Mouse (Mus musculus) spleen, embryonic (tissue): Measurements from ENCODE around the gene Samhd1.

ENCODE experiments used
- CTCF ChIA-PET: fragments of 350-600 bp; sonication (Branson Sonifier 250); formaldehyde crosslinking; loops from one replicate; lab custom pipeline; 2022; lab: Charles Lee

The Samhd1 gene

GRCm38 (mm10) chr2:157074772-157075171 lies 60.3 kb downstream of the Samhd1 start:
- CTCF ChIA-PET: no interaction called here

- CTCF ChIA-PET: no interaction called here
These were observed 60.8 kb downstream of the Samhd1 start for GRCm38 (mm10) chr2:157074186-157074724.

DNA sequence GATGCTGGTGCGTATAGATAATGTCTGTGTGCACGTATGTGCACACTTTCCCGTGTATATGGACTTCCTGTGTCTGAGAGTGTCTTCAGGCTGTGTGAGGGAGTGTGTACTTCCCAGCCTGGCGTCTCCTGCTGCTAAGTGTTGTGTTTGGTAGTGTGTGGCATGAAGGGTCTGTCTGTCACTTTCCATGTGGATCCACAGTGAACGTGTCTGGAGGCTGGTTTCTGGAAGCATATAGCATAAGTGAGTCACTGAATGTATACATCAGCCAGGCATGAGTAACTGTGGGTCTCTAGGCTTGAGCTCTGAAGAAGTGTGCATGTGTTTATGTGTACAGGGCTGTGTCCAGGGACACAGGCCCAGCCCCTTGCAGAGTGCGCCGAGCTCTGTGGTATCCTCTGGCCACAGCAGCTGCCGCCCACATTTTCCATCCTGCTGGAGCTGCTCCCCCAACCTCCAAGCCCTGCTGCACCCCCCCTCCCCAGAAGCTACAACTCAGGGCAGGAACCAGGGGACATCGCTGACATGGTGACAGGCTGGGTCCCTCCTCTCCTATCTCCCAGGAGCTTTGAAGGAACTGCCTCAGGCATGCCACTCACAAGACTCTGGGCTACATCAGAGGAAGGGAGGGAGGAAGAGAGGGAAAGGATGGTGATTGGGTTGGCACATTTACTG lies 61.5 kb downstream of the Samhd1 start:
- CTCF ChIA-PET: no interaction called here

DNA sequence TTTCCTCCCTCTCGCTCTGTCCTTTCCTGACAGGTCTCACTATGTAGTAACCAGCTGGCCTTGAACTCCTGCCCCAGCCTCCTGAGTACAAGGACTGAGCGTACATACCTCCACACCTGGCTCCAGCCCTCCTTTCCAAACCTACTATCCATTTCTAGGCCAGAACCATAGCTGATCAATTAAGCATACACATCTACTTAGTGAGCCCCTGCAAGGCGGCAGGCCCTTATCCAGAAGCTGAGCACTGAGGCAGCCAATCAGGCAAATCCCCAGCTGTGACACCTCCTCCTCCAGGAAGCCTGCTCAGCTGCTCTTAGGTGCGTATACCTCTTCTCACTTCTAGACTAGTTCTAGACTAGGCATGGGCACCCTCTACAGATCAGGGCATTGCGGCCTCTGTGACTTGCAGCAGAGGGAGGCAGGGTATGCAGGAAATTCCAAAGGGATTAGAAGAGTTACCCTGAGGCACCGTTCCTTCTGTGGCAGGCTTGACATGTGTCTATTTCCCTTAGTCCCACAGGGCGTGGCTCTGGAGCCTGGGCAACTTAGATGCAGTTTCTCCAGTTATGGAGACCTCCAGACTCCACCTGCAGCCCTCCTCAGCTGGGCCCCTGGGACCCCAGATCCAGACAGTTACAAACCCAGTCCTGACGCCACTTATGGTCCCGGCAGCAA lies 62.6 kb downstream of the Samhd1 start:
- CTCF ChIA-PET: no interaction called here

DNA sequence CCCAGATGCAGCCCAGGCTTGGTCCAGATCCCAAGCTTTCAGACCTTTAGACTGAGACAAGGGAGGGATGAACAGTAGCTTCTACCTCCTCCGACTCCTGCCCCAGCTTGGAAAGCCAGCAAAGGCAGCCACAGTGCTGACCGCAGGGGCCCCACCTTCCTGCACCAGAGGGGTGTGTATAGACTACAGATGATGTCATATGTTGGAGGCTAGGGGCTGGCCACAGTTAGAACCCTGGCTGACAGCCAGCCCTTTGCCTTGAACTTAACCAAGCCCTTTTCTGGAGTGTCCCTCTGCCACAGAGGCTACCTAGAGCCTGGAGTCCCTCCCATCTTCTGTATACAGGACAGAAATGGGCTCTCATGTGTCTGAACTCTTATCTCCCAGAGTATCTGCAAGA lies 63.5 kb downstream of the Samhd1 start:
- CTCF ChIA-PET: interaction anchor here (0.6 kb wide), 1 partner anchor 496 kb away, joined by 8 read pairs; no protein-coding TSS in a partner anchor

DNA sequence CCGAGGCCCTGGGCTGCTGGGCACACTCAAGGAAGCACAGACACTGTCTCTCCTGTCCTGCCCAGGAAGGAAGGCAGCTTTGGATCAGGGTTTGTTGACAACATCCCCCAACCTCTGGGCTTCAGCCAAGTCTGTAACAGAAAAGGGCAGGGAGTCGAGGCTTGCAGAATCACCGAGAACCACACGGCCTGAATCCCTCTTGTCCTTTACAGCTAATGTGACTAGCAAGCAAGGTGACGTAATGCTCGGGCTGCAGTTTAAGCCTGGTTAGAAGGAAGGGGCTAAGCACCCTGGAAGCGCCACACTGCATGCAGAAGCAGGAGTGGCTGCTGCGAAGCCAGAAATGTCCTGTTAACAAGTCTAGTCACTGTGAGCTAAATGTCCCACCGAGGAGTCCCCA lies 64.7 kb downstream of the Samhd1 start:
- CTCF ChIA-PET: no interaction called here

DNA sequence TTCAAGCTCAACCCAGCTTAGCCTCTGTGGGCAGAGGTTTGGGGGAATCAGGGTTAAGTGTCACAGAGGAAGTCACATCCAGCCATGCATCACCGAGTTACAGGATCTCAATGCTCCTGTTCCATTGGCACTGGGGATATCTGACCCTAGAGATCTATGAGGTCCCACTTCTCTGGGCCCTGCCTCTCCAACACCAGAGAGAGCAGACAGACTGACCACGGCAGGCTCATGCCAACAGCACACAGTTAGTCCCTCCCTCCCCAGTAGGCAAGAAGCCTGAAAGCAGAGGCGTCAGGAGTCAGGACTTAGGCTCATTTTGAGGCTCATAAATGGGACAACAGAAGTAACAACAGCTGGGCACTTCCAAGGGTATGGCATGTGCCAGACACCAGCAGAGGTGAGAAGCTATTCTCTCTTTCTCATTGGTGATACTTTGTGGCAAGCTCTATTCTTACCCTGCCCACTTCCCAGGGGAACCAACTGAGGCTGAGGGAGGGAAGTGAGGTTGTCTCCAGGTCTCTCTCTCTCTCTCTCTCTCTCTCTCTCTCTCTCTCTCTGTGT lies 65.2 kb downstream of the Samhd1 start:
- CTCF ChIA-PET: interaction anchor here (0.6 kb wide), 2 partner anchors 107 to 890 kb away, joined by 3 to 7 read pairs; no protein-coding TSS in a partner anchor

DNA sequence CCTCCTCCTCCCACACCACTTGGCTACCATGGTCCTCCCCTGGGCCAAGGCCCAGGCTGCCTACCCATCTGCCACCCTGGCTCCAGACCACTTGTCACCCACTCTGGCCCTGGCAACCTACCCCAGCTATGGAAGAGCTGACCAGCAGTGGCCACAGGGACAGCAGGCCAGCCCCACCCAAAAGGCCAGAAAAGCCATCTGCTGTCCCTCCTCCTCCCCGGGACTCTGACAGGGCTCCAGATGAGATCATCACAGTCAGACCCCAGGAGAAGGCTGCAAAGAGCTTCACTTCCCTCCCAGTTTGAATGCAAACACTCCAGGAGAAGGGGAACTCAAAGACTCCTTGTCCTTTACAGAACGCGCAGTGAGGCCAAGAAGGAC lies 65.7 kb downstream of the Samhd1 start:
- CTCF ChIA-PET: interaction anchor here (0.6 kb wide), 2 partner anchors 106 to 891 kb away, joined by 3 to 7 read pairs; no protein-coding TSS in a partner anchor

DNA sequence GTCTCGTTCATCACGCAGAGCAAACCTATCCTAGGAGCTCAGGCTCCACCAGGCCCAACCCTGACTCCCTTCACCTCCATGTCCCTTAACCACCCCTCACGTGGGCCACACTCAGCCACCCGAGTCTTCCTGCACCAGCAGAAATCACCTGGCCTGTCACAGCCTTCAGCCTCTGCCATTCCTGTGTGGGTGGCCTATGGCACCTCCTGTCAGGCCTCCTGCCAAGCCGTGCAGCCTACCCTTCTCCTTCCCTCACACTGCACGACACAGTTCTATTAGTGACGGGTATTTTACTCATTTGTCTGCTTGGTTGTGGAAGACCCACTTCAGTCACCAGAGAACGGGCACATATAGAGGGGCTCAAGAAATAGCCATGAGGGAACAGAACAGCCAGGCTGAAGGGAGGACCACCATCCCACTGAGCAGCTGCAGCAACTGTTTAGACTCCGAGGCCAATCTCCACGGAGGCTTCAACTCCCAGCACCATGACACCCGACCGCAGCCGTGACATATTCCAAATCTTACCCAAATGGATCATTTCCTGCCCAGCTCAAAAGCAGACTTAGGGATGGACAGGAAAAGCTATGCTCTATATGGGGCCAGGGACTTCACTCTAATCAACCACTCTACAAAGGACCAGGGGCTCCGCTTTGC lies 66.2 kb downstream of the Samhd1 start:
- CTCF ChIA-PET: interaction anchor here (0.6 kb wide), 1 partner anchor 106 kb away, joined by 7 read pairs; no protein-coding TSS in a partner anchor

DNA sequence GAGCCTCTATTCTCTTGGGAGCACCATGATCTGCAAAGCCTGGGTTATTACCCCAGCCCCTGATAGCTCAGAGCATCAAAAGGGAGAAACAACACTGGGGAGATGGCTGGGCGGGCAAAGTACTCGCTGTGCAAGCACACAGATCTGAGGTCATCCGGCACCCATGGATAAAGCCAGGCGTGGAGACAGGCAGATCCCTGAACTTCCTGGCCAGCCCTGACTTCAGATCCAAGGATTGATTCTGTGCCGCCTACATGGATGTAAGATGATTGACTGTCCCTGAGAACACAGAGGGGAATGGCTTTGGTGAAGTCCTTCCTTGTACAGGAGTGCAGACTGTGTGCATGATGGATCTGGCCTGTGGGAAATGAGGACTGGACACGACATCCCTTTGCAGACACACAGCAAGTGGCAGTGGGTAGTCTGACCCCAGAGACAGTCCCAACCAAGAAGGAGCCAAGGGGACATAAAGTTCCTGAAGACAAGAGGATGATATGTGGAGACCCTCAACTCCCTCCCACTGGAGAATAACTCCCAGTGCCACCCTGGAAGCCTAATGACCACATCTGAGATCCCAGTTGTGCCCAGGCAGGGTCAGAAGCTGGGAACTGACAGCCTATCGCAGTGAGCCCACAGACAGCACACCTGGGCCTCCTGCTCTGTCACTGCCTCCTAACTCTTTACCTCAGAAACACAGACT lies 68.2 kb downstream of the Samhd1 start:
- CTCF ChIA-PET: no interaction called here

- CTCF ChIA-PET: no interaction called here
These were observed 69.2 kb downstream of the Samhd1 start for GRCm38 (mm10) chr2:157065879-157066226.

GRCm38 (mm10) chr2:157064978-157065878 lies 69.8 kb downstream of the Samhd1 start:
- CTCF ChIA-PET: interaction anchor here (0.5 kb wide), 1 partner anchor 539 kb away, joined by 5 read pairs; no protein-coding TSS in a partner anchor

DNA sequence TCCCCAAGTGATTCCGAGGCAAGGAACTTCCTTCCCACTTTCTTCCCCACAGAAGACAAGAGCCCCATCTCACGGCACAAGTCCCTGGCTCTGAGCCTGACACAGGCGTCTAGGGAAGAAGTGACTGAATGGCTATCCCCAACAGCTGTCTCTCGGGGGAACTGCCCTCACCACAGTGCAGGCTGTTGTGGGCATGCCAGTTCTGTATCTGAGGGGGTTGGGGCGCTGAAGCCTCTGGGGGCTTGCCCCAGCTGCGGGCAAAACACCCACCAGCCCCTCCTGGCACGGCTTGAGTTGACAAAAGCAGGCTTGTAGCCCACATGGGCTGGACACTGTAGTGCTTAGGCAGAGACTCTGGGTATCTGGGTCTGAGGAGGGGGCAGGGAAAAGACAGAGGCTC lies 70.9 kb downstream of the Samhd1 start:
- CTCF ChIA-PET: no interaction called here

- CTCF ChIA-PET: interaction anchor here (0.7 kb wide), 1 partner anchor 57 kb away, joined by 4 read pairs; no protein-coding TSS in a partner anchor
These were observed 71.8 kb downstream of the Samhd1 start for GRCm38 (mm10) chr2:157063241-157063700.

DNA sequence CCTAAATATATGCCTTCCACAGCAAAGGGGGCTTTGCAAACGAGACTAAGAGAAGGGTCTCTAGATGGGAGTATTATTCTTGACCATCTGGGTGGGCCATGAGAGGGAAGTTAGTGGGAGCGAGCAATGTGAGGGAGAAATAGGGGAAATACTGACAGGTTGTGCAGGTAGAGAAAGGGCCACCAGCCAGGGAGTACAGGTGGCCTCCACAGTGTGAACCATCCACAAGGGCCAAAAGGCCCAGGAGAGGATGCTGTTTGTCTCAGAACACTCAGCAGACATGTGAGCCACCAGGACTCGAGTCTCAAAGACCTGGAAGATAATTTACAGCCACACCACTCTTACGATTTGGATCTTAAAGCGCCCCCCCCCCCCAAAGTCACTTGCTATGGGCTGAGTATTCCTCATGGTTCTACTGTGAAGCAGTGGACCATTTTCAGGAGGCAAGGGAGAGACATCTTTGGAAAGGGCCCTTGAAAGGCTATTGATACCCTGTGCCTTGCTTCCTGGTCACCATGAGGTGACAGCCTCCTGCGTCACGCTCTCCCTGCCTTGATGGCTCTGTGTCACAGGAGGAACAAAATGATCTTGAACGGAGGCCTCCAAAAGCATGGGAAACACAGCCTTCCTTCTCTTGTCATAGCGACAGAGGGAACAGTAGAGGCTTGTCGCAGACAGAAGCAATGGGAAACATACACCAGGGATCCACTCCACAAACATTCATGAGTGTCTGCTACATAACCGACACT lies 74.3 kb downstream of the Samhd1 start:
- CTCF ChIA-PET: no interaction called here

DNA sequence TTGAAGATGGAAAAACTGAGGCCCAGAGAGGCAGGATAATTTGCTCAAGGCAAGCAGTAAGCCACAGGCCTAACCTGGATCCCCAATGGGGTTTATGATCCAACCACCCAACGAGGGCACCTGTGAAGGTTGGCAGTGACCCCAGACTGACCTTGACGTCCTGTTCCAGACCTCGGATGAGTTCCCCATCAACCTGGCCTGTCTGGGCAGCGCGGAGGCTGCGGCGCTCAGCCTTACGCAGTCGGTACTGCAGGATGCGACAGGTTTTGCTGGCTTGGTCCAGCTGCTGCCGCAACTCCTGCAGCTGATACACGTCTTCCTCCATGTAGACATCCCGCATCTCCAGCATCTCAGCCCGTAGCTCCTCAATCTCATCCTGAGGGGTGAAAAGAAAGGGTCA lies 75.0 kb downstream of the Samhd1 start:
- CTCF ChIA-PET: no interaction called here

DNA sequence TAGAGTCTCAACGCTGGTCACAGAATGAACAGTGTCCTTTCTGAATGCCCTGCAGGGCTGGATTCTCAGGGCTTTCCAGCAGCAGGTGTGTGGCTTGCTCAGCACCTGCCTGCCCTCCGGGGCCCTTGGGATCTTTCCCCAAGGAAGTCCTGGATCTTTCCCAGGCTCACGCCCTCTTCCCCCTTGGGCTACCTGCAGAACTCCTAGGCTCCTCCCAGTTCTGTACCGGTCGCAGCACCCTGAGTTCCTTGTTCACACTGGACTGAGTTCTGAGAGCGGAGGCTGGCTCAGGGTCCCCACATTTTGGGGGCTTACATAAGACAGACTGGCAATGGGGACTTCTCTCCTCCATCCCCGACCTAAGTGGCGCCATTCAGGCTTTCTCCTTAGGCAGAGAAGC lies 75.9 kb downstream of the Samhd1 start:
- CTCF ChIA-PET: no interaction called here

DNA sequence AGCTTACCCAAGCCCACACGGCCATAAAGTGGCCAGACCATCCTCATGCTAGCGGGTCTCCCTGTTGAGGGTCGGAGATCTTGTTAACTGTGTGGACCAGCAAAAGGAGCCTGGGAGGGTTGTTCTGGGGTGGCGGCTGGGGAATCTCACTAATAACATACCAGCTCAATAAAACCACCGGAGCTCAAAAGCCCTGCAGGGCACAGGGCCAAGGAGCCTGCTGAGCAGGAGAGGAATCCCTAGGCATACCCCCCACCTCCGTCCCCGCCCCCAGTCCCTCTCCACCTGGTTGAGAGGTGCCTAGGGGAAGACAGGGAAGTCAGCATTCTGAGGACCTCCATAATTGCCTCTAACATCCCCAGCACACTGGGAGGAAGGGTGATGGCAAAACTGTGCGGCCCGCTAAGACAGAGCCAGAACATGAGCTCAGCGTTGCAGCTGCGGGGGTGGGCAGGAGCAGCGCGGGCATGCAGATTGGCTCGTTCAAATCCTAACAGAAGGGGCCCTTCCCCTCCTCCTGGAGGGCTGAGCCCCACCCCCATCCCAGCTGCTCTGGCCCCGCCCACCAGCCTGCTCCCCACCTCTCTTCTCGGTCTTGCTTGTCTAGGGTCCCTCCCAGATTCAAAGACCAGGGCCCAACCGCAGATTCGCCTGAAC lies 76.6 kb downstream of the Samhd1 start:
- CTCF ChIA-PET: no interaction called here

GRCm38 (mm10) chr2:157057758-157058157 lies 77.3 kb downstream of the Samhd1 start:
- CTCF ChIA-PET: no interaction called here
